Mouse (Mus musculus) fibroblast of lung, adult 2 months (primary cell): Measurements from ENCODE around the gene Lysmd4.

ENCODE experiments used
- DNase-seq: peaks from one replicate; pipeline ENCODE4 v3.0.0-alpha.2; 2011; ENCODE audit warnings: low read depth

Gene Lysmd4

GRCm38 (mm10) chr7:67342067-67342625 is 119.8 kb downstream of the Lysmd4 start:
- DNase-seq = no peak

- no peak for DNase-seq
Observed at GRCm38 (mm10) chr7:67344443-67344842, 122.1 kb downstream of the Lysmd4 start.

- no peak for DNase-seq
Observed at GRCm38 (mm10) chr7:67352989-67353388, 130.6 kb downstream of the Lysmd4 start.

- no peak for DNase-seq
Observed at GRCm38 (mm10) chr7:67353667-67354066, 131.3 kb downstream of the Lysmd4 start.

- DNase-seq = no peak
Observed at GRCm38 (mm10) chr7:67355870-67356269, 133.5 kb downstream of the Lysmd4 start.
